Mouse (Mus musculus) lung, postnatal 0 days (tissue): ENCODE measurements around the gene Ptpn3.

Source experiments
- CTCF ChIP-seq: IDR thresholded peaks from 2 replicates; pipeline ENCODE4 v1.5.1; 2016; ENCODE audit warnings: antibody characterized with exemption, mild to moderate bottlenecking
- EP300 ChIP-seq: IDR thresholded peaks from 2 replicates; pipeline ENCODE4 v1.6.1; 2016; ENCODE audit warnings: antibody characterized with exemption, mild to moderate bottlenecking, control low read depth

- no peak for TF ChIP-seq CTCF
- TF ChIP-seq EP300 = no peak
Measured at GRCm38 (mm10) chr4:57205908-57206307, 95.7 kb downstream of the Ptpn3 start.
